Mouse (Mus musculus) midbrain, embryonic 10.5 days (tissue): Measurements from ENCODE around the gene Rasa3. TPM values are rescaled to one million over a fixed set of nuclear protein-coding genes. Genes with fewer than 3 reads are reported as not detected.

Source experiments
- DNase-seq: peaks from one replicate; pipeline ENCODE4 v3.0.0-alpha.2; 2017; ENCODE audit warnings: low spot score
- H3K27ac ChIP-seq: fragments of 300-500 bp; sonication (generic); replicated peaks from 2 replicates; pipeline ENCODE4 v1.5.1; 2016; ENCODE audit warnings: mild to moderate bottlenecking
- H3K27me3 ChIP-seq: fragments of 300-500 bp; sonication (generic); 2 replicates; pipeline ENCODE4 v1.6.1; 2016; ENCODE audit warnings: low read depth, mild to moderate bottlenecking; ENCODE audit not compliant: poor library complexity, severe bottlenecking
- H3K36me3 ChIP-seq: fragments of 300-500 bp; sonication (generic); 2 replicates; pipeline ENCODE4 v1.6.1; 2016; ENCODE audit warnings: mild to moderate bottlenecking, moderate library complexity
- H3K4me1 ChIP-seq: fragments of 300-500 bp; sonication (generic); 2 replicates; pipeline ENCODE4 v1.6.1; 2016
- H3K4me3 ChIP-seq: fragments of 300-500 bp; sonication (generic); 2 replicates; pipeline ENCODE4 v1.5.1; 2016; ENCODE audit warnings: mild to moderate bottlenecking, moderate library complexity
- H3K9me3 ChIP-seq: fragments of 300-500 bp; sonication (generic); replicated peaks from 2 replicates; pipeline ENCODE4 v1.6.1; 2016; ENCODE audit warnings: mild to moderate bottlenecking
- WGBS: fragments of 180-500 bp; shearing (Covaris S2); methylation state at CpG from one replicate; pipeline ENCODE4 v1.1.7; 2016; 5-methylcytosine and 5-hydroxymethylcytosine counted together
- polyA plus RNA-seq: library from polyadenylated mRNA; unstranded; fragments of >200 nt; fragmentation: Nextera tagmentation; extraction: Ambion mirVana; gene quantifications from 2 replicates; pipeline ENCODE4 v1.2.1, GENCODE M21; 2016

The Rasa3 gene
- polyA plus RNA-seq, 1 experiment from 2014 or later: 27.4 TPM

DNA sequence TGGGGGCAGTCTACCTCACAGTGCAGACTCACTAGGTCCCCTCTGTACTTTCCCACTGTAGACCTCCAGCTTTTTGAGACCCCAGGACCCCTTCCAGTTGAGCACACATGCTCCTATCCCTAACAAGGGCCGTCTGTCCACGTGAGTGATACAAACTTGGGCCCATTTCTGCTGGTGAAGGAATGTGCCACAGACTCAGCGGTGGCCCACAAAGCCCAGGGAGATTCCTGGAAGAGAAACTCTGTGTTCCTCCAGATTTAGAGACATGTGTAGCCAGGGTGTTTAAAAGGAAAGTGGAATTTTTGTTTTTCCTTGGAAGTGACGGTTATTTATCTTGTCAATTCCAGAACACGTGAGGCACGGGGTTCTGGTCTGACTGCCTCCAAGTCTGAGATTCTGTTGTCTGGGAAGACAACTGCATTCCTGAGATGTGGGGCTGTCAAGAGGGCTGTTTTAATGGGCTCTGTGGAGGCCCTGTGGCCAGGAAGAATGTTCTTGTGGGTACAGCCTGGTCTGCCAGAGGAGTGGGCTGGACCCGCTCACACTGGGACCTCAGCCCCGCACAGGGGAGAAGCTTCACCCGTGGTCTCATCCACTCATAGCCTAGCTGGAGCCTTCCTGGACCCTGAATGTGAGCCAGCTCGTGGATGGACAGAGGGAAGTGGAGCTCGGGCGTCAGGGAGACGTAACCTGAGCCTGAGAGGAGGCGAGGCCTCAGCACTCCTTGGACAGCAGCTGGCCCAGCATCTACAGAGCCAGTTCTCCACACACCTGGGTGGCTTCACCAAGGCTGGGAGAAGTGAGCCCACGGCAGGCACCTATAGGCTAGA lies 148.2 kb downstream of the Rasa3 start:
- H3K36me3 ChIP-seq: no peaks in the 10 kb centered on the region
- no peaks in the 10 kb centered on the region for H3K4me1 ChIP-seq
- no peak for DNase-seq
- no peaks in the 10 kb centered on the region for H3K27me3 ChIP-seq
- no peak overlapping the region; the same call in 1 of the 2 replicates for H3K27ac ChIP-seq
- H3K9me3 ChIP-seq: peaks cover 9% of the 10 kb centered on the region
- WGBS: 74% methylated on average over 15 of the region's 15 CpGs
- no peak overlapping the region for H3K4me3 ChIP-seq

DNA sequence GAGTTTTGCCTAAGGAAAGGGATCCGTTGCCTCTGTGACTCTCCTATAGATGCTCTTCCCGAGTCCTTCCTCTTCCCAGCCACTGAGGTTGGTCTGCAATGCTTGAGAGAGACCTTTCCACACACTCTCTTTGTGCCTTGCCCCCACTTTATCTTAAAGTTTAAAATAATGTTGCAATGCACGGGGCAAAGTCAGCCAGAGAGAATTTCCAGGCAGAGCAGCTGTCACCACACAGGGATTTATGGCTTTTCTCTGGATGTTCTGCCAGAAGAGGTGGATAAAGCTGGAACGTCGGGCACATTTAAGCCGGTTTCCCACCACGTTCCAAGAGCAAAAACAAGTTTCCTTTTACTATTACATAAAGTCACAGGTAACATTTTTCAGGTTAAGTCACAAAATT lies 156.0 kb downstream of the Rasa3 start:
- no peaks in the 10 kb centered on the region for H3K36me3 ChIP-seq
- H3K27ac ChIP-seq: no peak overlapping the region
- 83% methylated on average over 7 of the region's 7 CpGs for WGBS
- no peak for DNase-seq
- H3K27me3 ChIP-seq: no peaks in the 10 kb centered on the region
- no peaks in the 10 kb centered on the region for H3K4me1 ChIP-seq
- no peak overlapping the region for H3K4me3 ChIP-seq
- H3K9me3 ChIP-seq: no peaks in the 10 kb centered on the region

DNA sequence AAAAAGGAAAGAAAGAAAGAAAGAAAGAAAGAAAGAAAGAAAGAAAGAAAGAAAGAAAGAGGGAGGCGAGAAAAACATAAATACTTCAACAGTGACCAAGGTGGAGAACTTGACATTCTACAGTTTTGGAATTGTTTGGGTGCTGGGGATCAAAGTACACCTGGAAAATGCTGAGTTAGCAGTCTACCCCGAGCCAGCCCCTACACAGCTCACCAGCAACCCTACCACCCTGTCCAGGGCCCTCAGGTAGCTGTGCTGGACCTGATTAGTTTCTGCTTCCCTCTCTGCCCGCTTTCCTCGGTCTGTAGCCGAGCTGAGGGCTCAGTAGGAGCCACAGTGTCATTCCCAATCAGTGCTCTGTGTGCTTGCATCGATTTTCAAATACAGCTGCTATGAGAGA lies 157.1 kb downstream of the Rasa3 start:
- DNase-seq: no peak
- no peaks in the 10 kb centered on the region for H3K4me1 ChIP-seq
- H3K9me3 ChIP-seq: no peaks in the 10 kb centered on the region
- H3K27me3 ChIP-seq: no peaks in the 10 kb centered on the region
- no peaks in the 10 kb centered on the region for H3K36me3 ChIP-seq
- 68% methylated on average over 6 of the region's 6 CpGs for WGBS
- no peak overlapping the region for H3K4me3 ChIP-seq
- no peak overlapping the region for H3K27ac ChIP-seq

DNA sequence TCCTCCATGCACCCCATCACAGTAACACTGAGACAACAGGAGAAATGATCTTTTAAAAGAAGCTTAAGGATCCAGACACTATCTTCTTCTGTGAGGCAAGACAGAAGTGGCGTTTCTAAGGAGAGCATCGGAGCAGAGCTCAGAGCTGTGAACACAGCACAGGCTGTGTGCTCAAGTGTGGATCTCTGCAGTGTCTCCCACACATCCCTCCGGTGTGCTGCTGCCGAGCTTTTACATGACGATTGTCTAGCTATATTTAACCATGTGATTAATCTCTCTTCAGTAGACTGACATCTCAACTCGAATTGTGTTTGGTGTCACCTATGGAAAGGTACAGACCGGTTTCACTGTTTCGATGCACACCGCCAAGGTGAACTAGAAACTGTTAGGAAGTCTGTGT lies 157.9 kb downstream of the Rasa3 start:
- H3K4me3 ChIP-seq: no peak overlapping the region
- H3K36me3 ChIP-seq: no peaks in the 10 kb centered on the region
- 91% methylated on average over 9 of the region's 9 CpGs for WGBS
- no peak overlapping the region for H3K27ac ChIP-seq
- no peaks in the 10 kb centered on the region for H3K4me1 ChIP-seq
- DNase-seq: no peak
- H3K27me3 ChIP-seq: no peaks in the 10 kb centered on the region
- H3K9me3 ChIP-seq: no peaks in the 10 kb centered on the region

DNA sequence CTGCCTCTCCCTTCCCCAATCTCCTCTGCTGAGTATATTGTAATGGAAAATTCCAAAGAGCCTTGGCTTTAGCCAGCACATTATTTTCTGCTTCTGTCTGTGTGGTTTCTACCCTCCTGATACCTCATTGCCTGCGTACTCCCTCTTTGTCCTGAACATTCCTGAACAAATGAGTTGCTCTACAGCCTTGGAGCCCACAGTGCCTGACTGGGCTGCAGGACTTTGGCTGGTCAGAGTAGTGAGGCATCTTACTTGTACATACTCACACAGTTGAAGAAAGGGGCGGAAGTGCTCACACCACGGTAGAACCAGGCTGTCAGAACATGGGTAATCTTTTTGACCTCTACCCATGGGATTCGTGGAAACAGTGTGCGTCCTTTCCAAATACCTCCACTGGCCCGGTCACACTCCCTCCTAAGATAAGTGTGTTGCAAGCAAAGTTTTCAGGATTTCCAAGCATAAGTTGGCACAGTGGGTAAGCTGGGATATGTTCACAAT lies 160.1 kb downstream of the Rasa3 start:
- H3K36me3 ChIP-seq: no peaks in the 10 kb centered on the region
- WGBS: 93% methylated on average over 6 of the region's 6 CpGs
- H3K27ac ChIP-seq: no peak overlapping the region
- no peaks in the 10 kb centered on the region for H3K4me1 ChIP-seq
- no peak overlapping the region for H3K4me3 ChIP-seq
- no peaks in the 10 kb centered on the region for H3K9me3 ChIP-seq
- no peaks in the 10 kb centered on the region for H3K27me3 ChIP-seq
- DNase-seq: no peak

Other genes starting within 250 kb of the Rasa3 start
- 0.10 TPM in 1 of 2 replicates, not detected in the other for gene Tmem255b, start 242.4 kb downstream of the Rasa3 start, polyA plus RNA-seq
- gene Gas6, start 183.1 kb downstream of the Rasa3 start, polyA plus RNA-seq: 8.9 and 14.6 TPM in 2 replicates
- gene 1700029H14Rik, start 115.1 kb downstream of the Rasa3 start, polyA plus RNA-seq: not detected in 2 replicates
- gene Cfap97d2, start 28.3 kb upstream of the Rasa3 start, polyA plus RNA-seq: 0.68 and 1.4 TPM in 2 replicates
- 226 and 229 TPM in 2 replicates for gene Cdc16, start 80.1 kb upstream of the Rasa3 start, polyA plus RNA-seq
- 38.4 and 42.0 TPM in 2 replicates for gene Upf3a, start 108.0 kb upstream of the Rasa3 start, polyA plus RNA-seq
- gene AF366264, start 160.8 kb upstream of the Rasa3 start, polyA plus RNA-seq: not detected in 2 replicates
- 44.1 and 49.5 TPM in 2 replicates for gene Champ1, start 192.0 kb upstream of the Rasa3 start, polyA plus RNA-seq
- 83.4 and 89.1 TPM in 2 replicates for gene Coprs, start 212.7 kb upstream of the Rasa3 start, polyA plus RNA-seq